Mouse (Mus musculus) bone marrow, adult 2 months (tissue): ENCODE data around the gene Ssbp3. TPM values are rescaled to one million over a fixed set of nuclear protein-coding genes. Genes with fewer than 3 reads are reported as not detected.
A peak's percentile ranks its signal among the peaks of the same experiment; 100 is the strongest.

Source experiments
- H3K27ac ChIP-seq: fragments of 200-500 bp; 2 replicates; pipeline ENCODE4 v1.5.1; 2012; ENCODE audit warnings: low read depth, mild to moderate bottlenecking, control low read depth, inconsistent platforms, low read length; ENCODE audit not compliant: control insufficient read depth, poor library complexity, insufficient read depth
- H3K4me1 ChIP-seq: fragments of 200-500 bp; 2 replicates; pipeline ENCODE4 v1.6.1; 2011; ENCODE audit warnings: low read length; ENCODE audit not compliant: control insufficient read depth, insufficient read depth
- H3K4me3 ChIP-seq: fragments of 200-500 bp; replicated peaks from 2 replicates; pipeline ENCODE3; 2011; ENCODE audit warnings: mild to moderate bottlenecking, low read depth, low read length, control low read depth; ENCODE audit not compliant: control insufficient read depth
- CTCF ChIP-seq: fragments of 200-500 bp; IDR thresholded peaks from 2 replicates; pipeline ENCODE4 v1.5.1; 2011; ENCODE audit warnings: low read length, control low read depth; ENCODE audit not compliant: control insufficient read depth, insufficient read depth
- POLR2A ChIP-seq: fragments of 200-500 bp; IDR thresholded peaks from 2 replicates; pipeline ENCODE4 v1.6.1; 2011; ENCODE audit warnings: low read depth, mild to moderate bottlenecking, control low read depth, low read length, borderline replicate concordance; ENCODE audit not compliant: control insufficient read depth
- WGBS: fragments of 180-500 bp; shearing (Covaris S2); methylation state at CpG from one replicate; pipeline ENCODE4 v1.1.7; 2018; 5-methylcytosine and 5-hydroxymethylcytosine counted together
- polyA plus RNA-seq: library from polyadenylated mRNA; stranded (reverse); fragments of >200 nt; gene quantifications from 2 replicates; pipeline ENCODE4 v1.2.4, GENCODE M21; 2011; ENCODE audit warnings: low replicate concordance; ENCODE audit not compliant: missing spikeins, insufficient read depth, insufficient read length

The Ssbp3 gene
- polyA plus RNA-seq, 1 experiment, result 84.3 TPM

GRCm38 (mm10) chr4:106983908-106984515 is 73.5 kb downstream of the Ssbp3 start:
- WGBS, result 82% methylated on average over 7 of the region's 7 CpGs
- H3K4me1 ChIP-seq, result peaks cover 6% of the 10 kb centered on the region
- no peak for TF ChIP-seq POLR2A
- no peak for TF ChIP-seq CTCF
- no peak overlapping the region for H3K4me3 ChIP-seq
- H3K27ac ChIP-seq, result no peak overlapping the region

- no peak overlapping the region for H3K27ac ChIP-seq
- no peak overlapping the region for H3K4me3 ChIP-seq
- H3K4me1 ChIP-seq, result peaks cover 6% of the 10 kb centered on the region
- TF ChIP-seq POLR2A, result no peak
- TF ChIP-seq CTCF, result no peak
- WGBS, result 88% methylated on average over 4 of the region's 4 CpGs
Measured at GRCm38 (mm10) chr4:106985289-106985688, 74.8 kb downstream of the Ssbp3 start.

DNA sequence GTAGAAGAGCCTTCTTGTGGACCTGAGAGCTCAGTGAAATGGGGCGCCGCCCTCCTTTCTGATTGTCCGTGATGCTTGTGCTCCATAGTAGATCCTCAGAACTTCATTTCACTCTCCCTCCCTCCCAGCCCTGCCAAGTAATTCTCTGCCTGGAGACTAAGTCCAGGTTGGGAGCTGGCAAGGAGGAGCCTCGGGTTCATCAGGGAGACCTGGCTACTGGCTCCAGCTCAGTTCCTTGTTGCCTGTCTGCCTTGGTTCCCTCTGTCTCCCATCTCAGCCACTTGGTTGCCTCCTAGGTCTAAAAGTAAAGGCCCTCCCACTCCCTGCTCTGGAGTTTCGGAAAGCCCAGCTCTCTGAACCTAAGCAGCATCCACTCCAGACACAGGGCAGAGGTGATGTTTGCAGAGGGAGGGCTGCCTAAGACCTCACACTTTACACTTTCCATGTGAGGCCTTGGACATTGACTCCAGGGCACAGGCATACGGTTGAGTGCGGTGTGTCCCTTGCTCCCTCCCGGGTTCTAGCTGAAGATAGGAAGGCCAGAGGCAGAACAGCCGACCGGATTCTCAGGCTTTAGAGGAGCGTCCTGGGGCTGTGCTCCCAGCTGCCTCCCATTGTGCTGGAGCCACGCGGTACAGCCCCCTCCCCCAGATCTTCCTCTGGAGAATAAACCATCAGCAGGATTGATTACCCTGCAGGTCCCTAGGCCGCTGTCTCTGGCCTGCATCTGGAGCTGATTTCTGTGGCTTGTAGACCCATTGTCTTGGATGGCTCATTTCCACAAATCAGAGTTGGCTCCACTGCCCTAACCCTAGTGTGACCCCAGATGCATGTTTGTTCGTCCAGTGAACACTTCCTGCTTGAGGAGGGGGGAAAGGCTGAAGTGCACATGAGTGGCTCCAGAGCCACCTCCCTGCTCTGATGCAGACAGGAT is 75.7 kb downstream of the Ssbp3 start:
- Histone ChIP-seq H3K4me1 (peaks cover 5% of the 10 kb centered on the region), H3K27ac (no peak overlapping the region), H3K4me3 (no peak overlapping the region)
- 87% methylated on average over 15 of the region's 15 CpGs for WGBS
- no peak for TF ChIP-seq POLR2A
- no peak for TF ChIP-seq CTCF

GRCm38 (mm10) chr4:106987725-106988364 is 77.3 kb downstream of the Ssbp3 start:
- 5% methylated on average over 7 of the region's 7 CpGs for WGBS
- Histone ChIP-seq H3K4me3 (no peak overlapping the region), H3K4me1 (0 out of 2 replicates have a peak, but pooled peaks cover 2% of the 10 kb centered on the region), H3K27ac (no peak overlapping the region)
- peak; percentile 78 for TF ChIP-seq CTCF
- TF ChIP-seq POLR2A, result no peak

DNA sequence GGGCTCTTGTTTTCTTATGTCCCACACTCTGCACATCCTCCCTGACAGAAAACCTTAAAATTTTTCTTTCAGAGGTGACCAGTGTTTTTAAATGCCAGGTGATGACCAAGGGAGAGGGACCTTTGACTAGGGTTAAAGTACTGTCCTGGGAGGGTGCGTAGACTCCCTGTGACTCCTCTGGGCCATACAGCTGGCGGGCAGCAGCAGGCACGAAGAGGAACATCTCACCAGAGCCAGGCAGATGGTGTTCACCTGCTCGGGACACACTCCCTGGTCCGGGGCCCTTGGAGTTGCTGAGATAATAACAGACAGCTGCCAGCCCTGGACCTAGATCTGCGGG is 78.4 kb downstream of the Ssbp3 start:
- TF ChIP-seq POLR2A (no peak), CTCF (no peak)
- 87% methylated on average over 6 of the region's 6 CpGs for WGBS
- no peak overlapping the region for H3K27ac ChIP-seq
- H3K4me3 ChIP-seq, result no peak overlapping the region
- H3K4me1 ChIP-seq, result 0 out of 2 replicates have a peak, but pooled peaks cover 2% of the 10 kb centered on the region

GRCm38 (mm10) chr4:106989226-106989983 is 78.9 kb downstream of the Ssbp3 start:
- TF ChIP-seq CTCF (peak; percentile 47; the same call in 1 of the 2 replicates), POLR2A (no peak)
- Histone ChIP-seq H3K4me3 (no peak overlapping the region), H3K27ac (no peak overlapping the region), H3K4me1 (0 out of 2 replicates have a peak, but pooled peaks cover 2% of the 10 kb centered on the region)
- 85% methylated on average over 10 of the region's 10 CpGs for WGBS

GRCm38 (mm10) chr4:106993053-106993452 is 82.6 kb downstream of the Ssbp3 start:
- H3K4me3 ChIP-seq, result no peak overlapping the region
- no peak overlapping the region for H3K27ac ChIP-seq
- no peak for TF ChIP-seq POLR2A
- no peak for TF ChIP-seq CTCF
- 96% methylated on average over 5 of the region's 5 CpGs for WGBS
- H3K4me1 ChIP-seq, result no peaks in the 10 kb centered on the region

DNA sequence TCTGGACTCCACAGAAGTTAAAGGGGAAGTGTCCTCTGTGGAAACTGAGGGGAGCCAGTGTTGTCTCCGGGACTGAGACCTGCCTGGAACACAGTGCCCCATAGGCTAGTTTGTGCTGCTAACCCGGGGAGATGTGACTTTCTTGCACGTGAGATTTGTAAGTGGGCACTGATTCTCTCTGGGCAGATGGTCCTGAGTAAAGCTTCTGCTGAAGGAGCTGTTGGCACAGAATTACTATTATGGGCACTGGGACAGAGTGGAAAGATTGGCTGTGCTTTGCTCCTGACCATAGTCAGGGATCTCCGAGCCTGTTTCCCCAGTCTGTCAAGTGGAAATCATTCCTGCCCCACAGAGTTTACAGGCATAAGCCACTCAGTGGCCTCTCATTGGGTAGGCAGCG is 83.8 kb downstream of the Ssbp3 start:
- 80% methylated on average over 5 of the region's 5 CpGs for WGBS
- Histone ChIP-seq H3K4me3 (no peak overlapping the region), H3K27ac (no peak overlapping the region), H3K4me1 (no peaks in the 10 kb centered on the region)
- TF ChIP-seq POLR2A (no peak), CTCF (no peak)
